Mouse (Mus musculus) brown adipose tissue, adult 24 weeks (tissue): ENCODE data around the gene 4930544D05Rik. TPM values are rescaled to one million over a fixed set of nuclear protein-coding genes. Genes with fewer than 3 reads are reported as not detected.

Experiments
- H3K27ac ChIP-seq: fragments of 200-500 bp; replicated peaks from 2 replicates; pipeline ENCODE4 v1.5.1; 2012; ENCODE audit warnings: low read depth, mild to moderate bottlenecking, low read length
- H3K4me1 ChIP-seq: fragments of 200-500 bp; 2 replicates; pipeline ENCODE4 v1.6.1; 2012; ENCODE audit warnings: low read length, mixed read lengths; ENCODE audit not compliant: control insufficient read depth, insufficient read depth, insufficient read length
- H3K4me3 ChIP-seq: fragments of 200-500 bp; 2 replicates; pipeline ENCODE4 v1.5.1; 2012; ENCODE audit warnings: low read depth, mild to moderate bottlenecking, low read length, moderate library complexity; ENCODE audit not compliant: insufficient read depth
- polyA plus RNA-seq: library from polyadenylated mRNA; stranded (reverse); fragments of >200 nt; gene quantifications from 2 replicates; pipeline ENCODE4 v1.2.4, GENCODE M21; 2012; ENCODE audit not compliant: missing spikeins, insufficient read depth, insufficient read length

4930544D05Rik gene
- polyA plus RNA-seq, 1 experiment, result not detected

DNA sequence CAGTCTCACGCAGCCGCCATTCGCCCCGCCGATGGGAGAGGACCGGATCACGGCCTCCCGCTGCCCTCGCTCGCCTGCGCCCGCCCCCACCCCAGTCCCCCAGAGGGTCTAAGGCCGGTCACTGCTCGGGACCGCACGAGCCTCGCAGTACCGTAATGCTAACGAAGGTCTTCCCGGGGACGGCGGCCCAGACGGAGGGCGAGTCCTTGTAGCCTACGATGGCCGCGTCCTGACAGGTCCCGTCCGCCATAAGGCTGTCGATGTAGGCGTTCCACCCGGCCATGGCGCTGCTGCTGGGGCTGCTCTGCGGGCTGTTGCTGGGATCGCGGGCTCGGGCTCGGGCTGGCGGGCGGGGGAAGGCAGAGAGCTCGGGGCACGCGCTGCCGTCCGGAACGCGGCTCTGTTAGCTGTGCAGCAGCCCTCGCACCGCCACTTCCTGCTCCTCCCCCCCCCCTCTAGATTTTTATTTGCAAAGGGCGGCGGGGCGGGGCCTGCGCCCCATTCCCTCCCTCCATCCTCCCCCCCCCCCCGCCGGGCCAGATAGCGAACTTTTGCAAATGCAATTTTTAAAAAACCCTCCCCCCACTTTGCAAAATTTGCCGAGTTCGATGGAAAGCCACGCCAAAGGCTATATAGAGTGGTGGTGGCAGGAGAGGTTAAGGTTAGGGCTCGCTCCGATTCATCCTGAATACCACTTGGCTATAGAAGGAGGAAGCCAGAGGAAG is 38.7 kb downstream of the 4930544D05Rik start, which contains the start of gene Pfn1:
Gene Pfn1, minus strand, starts transcription at position 447 of the 725 bp plus-strand sequence.
- H3K27ac ChIP-seq, result peak within 1 kb of the TSS; percentile 93
- H3K4me1 ChIP-seq, result no peaks in the 10 kb centered on the region

DNA sequence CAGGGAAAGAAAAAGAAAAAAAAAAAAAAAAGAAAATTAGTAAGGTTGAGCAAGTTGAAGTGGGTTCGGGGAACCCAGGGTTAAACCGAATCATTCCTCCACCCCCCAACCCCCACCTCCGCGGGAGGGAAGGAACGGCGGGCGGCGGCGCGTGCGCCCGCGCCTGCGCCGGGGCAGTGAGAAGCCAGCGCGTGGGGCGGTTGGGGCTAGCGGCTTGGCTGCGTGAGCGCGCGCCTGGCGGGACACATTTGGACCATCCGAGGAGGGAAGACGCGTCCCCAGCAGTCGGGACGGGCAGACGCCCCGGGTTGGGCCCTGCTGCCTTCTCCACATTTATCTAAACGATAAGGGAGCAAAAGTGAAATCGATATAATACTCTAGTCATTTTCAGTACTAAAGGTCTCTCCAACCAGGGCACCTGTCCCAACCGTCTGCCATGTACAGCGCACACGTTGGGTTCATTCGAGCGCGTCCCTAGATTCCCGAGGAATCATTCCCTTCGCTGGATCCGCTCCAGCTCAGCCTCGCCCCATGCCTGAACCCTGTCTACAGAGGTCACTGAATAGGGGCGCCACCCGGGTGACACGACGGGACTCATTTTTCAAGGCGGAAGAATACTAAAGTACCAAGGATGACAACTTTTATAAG is 39.4 kb downstream of the 4930544D05Rik start:
- no peaks in the 10 kb centered on the region for H3K4me1 ChIP-seq
- H3K27ac ChIP-seq, result peak overlapping the region; percentile 79
- peak overlapping the region; percentile 76 for H3K4me3 ChIP-seq

More for the DNA sequence above, 38.7 kb downstream of the 4930544D05Rik start, which contains the start of gene Pfn1:
- H3K4me3 ChIP-seq, result peak within 1 kb of the TSS; percentile 91

- no peaks in the 10 kb centered on the region for H3K4me1 ChIP-seq
- H3K4me3 ChIP-seq, result peak overlapping the region; percentile 76
- peak overlapping the region; percentile 79 for H3K27ac ChIP-seq
These were observed 40.2 kb downstream of the 4930544D05Rik start for GRCm38 (mm10) chr11:70655571-70656455.

- Histone ChIP-seq H3K4me3 (peak overlapping the region; percentile 76), H3K4me1 (no peaks in the 10 kb centered on the region), H3K27ac (peak overlapping the region; percentile 79)
These were observed 40.8 kb downstream of the 4930544D05Rik start for GRCm38 (mm10) chr11:70656456-70656927.

DNA sequence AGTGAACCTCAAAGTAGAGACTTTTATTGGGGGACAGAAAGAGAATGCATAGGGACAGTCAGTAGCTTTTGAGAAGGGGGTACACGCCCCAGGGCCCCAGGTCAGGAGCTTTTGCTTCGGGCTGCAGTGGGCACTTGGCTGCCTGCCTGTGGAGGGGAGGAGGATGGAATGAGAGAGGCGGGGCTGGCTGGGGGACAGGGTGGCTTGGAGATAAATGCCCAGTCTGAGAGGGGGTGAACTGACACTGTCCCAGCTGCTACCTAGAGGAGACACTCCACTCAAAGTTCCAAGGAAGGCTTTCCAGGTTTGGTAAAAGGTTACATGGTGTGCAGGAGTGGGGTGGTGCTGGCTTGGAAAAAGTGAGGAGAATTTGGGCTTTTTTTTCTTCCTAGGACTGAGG is 41.3 kb downstream of the 4930544D05Rik start, which contains the start of gene Eno3:
Gene Eno3, plus strand, starts transcription at position 239 of the 400 bp plus-strand sequence.
- H3K4me3 ChIP-seq, result peak within 1 kb of the TSS; percentile 76
- peak within 1 kb of the TSS; percentile 79 for H3K27ac ChIP-seq
- H3K4me1 ChIP-seq, result no peaks in the 10 kb centered on the region

GRCm38 (mm10) chr11:70657573-70657972 is 41.9 kb downstream of the 4930544D05Rik start:
- Histone ChIP-seq H3K4me1 (no peaks in the 10 kb centered on the region), H3K27ac (no peak overlapping the region), H3K4me3 (no peak overlapping the region)

- Histone ChIP-seq H3K4me3 (no peak overlapping the region), H3K4me1 (no peaks in the 10 kb centered on the region), H3K27ac (no peak overlapping the region)
These were observed 42.3 kb downstream of the 4930544D05Rik start for GRCm38 (mm10) chr11:70657991-70658390.

DNA sequence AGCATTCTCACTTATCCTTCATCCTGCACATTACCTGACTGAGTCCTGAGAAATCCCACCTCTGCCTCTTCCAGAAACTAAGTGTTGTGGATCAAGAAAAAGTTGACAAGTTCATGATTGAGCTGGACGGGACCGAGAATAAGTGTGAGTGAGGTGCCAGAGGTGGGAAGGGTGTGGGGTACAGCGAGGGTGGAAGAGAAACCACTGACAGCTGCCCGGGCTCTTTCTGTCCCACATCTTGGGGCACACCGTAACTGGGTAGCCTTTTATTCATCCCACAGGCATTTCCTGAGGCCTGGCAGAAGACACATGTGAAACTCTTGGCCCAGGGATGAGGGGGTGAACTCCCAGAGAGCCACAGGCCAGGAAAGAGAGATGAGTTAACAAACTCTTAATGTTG is 42.9 kb downstream of the 4930544D05Rik start:
- H3K27ac ChIP-seq, result no peak overlapping the region
- H3K4me3 ChIP-seq, result no peak overlapping the region
- no peaks in the 10 kb centered on the region for H3K4me1 ChIP-seq

DNA sequence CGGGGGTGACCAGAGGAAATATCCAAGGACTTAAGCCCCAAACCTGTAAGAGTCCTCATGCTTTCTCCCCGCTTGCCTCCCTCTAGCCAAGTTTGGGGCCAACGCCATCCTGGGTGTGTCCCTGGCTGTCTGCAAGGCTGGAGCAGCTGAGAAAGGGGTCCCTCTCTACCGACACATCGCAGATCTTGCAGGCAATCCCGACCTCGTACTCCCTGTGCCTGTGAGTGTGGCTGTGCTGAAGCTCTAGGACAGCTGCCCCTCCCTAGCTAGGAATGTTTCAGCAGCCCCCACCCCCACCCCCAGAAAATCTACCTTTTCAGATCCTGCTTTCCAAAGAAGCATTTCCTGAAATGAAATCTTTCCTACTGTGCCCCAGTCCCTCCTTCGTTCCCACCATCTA is 43.3 kb downstream of the 4930544D05Rik start:
- Histone ChIP-seq H3K27ac (no peak overlapping the region), H3K4me1 (no peaks in the 10 kb centered on the region), H3K4me3 (no peak overlapping the region)

DNA sequence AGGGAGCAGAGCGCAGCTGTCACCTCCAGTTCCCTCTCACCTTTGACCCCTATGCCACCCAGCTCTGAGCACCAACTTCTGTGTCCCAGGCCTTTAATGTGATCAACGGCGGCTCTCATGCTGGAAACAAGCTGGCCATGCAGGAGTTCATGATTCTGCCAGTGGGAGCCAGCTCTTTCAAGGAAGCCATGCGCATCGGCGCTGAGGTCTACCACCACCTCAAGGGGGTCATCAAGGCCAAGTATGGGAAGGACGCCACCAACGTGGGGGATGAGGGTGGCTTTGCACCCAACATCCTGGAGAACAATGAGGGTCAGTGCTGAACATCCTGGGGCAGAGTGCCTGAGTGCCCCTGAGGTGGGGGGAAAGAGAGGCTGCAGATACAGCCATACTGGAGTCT is 44.9 kb downstream of the 4930544D05Rik start:
- H3K4me3 ChIP-seq, result no peak overlapping the region
- H3K27ac ChIP-seq, result no peak overlapping the region
- H3K4me1 ChIP-seq, result no peaks in the 10 kb centered on the region

- Histone ChIP-seq H3K27ac (no peak overlapping the region), H3K4me3 (no peak overlapping the region), H3K4me1 (no peaks in the 10 kb centered on the region)
These were observed 47.5 kb downstream of the 4930544D05Rik start for GRCm38 (mm10) chr11:70663101-70663500.

DNA sequence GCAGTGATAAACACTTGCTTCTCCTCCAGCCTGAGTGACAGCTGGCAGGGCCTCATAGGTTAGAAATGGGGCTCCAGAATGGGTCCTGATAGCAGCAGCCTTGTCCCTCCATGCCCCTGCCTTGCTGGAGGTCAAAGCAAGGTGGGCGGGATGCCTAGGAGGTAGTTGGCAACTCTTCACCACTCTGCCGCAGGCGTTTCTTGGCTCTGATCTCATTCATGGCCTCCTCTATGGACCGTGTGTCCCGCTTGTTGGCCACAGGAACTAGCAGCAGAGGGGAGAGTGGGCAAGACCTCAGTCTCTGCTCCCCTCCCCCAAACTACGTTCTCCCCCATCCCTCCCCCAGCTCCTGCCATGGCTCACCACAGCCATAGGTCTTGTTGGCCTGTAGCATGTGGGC is 48.3 kb downstream of the 4930544D05Rik start:
- Histone ChIP-seq H3K4me3 (no peak overlapping the region), H3K27ac (no peak overlapping the region), H3K4me1 (no peaks in the 10 kb centered on the region)

DNA sequence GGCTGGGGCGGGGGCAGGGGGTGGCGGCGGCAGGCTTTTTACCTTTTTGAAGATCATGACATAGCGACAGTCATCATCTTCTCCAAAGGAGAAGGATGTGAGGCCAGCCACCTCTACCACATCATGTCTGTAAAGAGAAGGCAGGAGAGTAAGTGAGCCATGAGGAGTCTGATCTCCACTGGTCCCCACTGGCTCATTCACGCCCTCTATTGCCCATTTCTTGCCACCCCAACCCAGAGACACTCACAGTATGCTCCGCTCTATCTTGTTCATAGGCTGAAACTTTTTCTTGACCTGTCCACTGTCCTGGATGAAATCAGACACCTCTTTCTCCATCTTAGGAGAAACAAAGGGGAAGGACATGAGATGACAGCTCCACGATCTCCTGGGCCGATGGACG is 49.1 kb downstream of the 4930544D05Rik start:
- no peak overlapping the region for H3K4me3 ChIP-seq
- no peak overlapping the region for H3K27ac ChIP-seq
- H3K4me1 ChIP-seq, result no peaks in the 10 kb centered on the region
